Mouse (Mus musculus) left cerebral cortex, adult 18-20 months (tissue): ENCODE results near the gene Nckap5. TPM values are rescaled to one million over a fixed set of nuclear protein-coding genes. Genes with fewer than 3 reads are reported as not detected.
A peak's percentile ranks its signal among the peaks of the same experiment; 100 is the strongest.

ENCODE experiments used
- DNase-seq, 2 experiments: peaks; one replicate each; pipeline ENCODE4 v3.0.0; 2021 to 2022; ENCODE audit warnings: low spot score in 2 of 2, mixed read lengths in 1 of 2
- total RNA-seq, 2 experiments: library from RNA; stranded (reverse); gene quantifications; 2 replicates each; pipeline ENCODE4 v1.2.3; 2021

Nckap5 gene
- total RNA-seq, 2 experiments from 2014 or later: 2.5 to 3.6 TPM

DNA sequence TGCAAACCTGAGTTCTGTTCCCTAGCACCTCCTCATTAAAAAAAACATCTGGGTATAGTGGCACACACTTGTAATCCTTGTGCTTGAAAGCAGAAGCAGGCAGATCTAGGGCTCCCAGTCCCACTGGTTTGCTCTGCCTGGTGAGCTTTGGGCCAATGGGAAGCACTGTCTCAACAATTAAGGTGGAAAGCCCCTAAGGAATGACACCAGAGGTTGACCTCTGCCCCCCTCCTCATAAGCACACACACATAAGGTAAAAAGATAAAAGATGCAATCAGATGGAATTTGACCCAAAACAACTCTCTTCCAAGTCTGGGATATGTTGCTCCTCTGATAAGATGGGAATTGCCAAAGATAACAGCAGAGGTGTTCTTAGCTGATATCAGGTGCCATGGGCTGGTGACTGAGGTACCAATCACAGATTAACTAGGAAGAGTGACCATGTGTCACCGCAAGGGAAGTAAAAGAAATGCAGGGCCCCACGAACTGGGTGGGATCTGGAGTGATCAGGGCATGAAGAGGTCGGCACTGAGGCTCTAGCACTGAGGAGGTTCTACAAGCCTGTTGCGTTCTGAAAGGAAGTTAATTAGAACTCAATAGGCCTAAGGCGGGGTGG lies 110.8 kb downstream of the Nckap5 start:
- no peak for DNase-seq

DNA sequence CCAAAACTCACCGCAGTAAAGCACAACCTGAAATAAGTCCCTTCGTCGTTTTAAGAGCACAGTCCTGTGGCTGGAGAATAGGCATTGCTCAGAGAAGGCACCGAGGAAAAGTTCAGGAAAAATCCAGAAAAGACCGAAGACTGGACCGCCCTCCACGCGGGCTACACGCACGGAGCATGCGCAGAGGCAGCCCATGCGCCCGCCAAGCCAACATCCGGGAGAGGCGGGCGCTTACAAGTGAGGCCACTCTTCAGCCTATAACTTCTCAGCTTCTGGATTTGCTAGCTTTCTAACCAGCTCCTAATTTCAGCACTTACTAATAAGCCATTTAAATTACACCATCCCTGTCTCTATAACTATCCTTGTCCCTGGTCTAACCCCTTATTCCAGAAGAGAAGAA lies 124.0 kb downstream of the Nckap5 start:
- no peak for DNase-seq

DNA sequence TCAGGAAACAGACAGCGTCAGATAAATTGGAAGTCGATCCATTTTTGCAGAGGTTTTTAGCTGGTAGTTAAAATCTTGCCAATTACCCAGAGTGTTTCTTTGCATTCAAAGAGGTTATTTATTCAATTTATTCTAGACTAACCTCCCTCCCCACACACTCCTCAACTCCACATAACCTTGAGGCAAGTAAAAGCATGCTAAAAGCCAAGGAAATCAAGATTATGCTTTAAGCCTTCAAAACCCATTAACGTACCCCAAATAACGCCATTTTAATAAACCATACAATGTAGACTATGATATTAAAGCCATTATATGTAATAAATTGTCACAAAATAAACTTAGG lies 129.7 kb downstream of the Nckap5 start:
- no peak for DNase-seq

- no peak for DNase-seq
Measured at GRCm38 (mm10) chr1:126700063-126700977, 130.3 kb downstream of the Nckap5 start.

GRCm38 (mm10) chr1:126693585-126693984 lies 137.0 kb downstream of the Nckap5 start:
- DNase-seq: no peak

GRCm38 (mm10) chr1:126688593-126688992 lies 142.0 kb downstream of the Nckap5 start:
- DNase-seq: no peak

DNA sequence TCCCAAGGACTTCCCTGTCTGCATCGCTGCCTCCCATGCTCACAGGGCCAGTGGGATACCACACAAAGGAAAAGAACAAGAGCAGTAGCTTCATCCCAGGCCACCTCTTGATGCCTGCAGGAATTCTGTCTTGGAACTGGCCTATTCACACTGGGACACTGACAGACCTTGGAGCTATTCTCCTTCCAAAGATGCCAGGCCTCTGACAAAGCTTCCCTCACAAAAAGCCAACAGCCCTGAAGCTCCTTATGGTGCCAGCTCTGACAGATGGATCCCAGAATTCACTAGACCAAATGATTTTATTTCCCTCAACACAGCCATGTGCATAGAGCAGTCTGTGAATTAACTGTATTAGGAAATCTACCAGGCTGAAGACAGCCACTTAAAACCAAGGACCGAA lies 143.9 kb downstream of the Nckap5 start:
- DNase-seq: no peak

GRCm38 (mm10) chr1:126683621-126684445 lies 146.8 kb downstream of the Nckap5 start:
- peak; percentile 20 to 22 for DNase-seq

GRCm38 (mm10) chr1:126681773-126682172 lies 148.8 kb downstream of the Nckap5 start:
- no peak for DNase-seq

- no peak for DNase-seq
Measured at GRCm38 (mm10) chr1:126679348-126679747, 151.3 kb downstream of the Nckap5 start.

DNA sequence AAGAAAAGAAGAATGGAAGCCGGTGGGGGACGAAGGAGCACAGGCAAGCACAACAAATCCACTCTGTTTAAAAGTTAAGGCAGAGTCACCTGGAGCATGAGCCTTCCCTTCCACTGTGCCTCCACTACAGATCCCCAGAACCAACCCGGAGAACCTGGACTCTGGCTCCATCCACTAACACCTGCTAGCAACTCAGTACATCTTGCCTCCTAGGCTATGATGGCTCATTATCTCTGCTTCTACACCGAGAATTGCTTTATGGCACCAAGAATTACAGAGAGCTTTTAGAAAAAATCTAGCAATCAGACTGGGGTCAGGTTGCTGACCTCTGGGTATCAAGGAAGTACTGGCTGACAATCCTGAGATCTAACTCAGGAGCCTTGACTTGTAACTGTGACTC lies 153.3 kb downstream of the Nckap5 start:
- no peak for DNase-seq

DNA sequence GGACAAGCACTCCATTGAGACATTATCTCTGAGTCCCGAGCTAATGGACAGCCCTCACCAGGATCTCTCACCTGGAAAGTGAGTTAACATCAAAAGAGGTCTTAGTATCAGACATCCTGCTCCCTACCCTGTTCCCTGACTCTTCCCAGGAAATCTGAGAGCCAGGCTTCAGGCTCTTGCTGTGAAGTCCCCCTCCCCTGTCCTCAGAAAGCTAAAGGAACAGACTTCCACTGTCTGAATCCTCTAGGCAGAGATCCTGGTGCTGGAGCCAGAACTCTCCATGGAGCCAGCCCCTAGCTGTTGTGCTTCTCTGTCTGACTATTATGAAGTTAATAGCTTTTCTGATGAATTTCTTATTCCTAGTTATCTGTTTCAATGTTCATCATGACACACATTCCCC lies 153.8 kb downstream of the Nckap5 start:
- DNase-seq: no peak

- DNase-seq: no peak
Measured at GRCm38 (mm10) chr1:126675142-126675541, 155.5 kb downstream of the Nckap5 start.

- DNase-seq: no peak
Measured at GRCm38 (mm10) chr1:126673238-126673637, 157.4 kb downstream of the Nckap5 start.

DNA sequence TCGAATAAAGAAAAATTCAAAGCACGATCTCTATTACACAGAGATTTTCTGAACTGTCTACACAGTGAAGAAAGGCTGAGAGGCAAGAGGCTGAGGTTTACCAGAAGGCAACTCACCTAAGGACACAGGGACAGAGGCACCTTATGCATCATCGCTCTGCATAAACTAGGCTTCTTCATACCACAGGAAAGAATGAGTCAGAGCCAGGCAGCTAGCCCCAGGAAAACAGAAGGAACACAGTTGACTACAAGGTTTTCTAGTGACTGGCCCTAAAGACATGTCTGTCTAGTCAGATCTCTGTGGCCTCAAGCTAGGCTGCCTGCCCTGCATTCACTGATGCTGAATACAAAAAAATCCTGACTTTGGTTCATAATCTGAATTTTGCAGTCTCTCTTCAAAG lies 160.1 kb downstream of the Nckap5 start:
- no peak for DNase-seq

DNA sequence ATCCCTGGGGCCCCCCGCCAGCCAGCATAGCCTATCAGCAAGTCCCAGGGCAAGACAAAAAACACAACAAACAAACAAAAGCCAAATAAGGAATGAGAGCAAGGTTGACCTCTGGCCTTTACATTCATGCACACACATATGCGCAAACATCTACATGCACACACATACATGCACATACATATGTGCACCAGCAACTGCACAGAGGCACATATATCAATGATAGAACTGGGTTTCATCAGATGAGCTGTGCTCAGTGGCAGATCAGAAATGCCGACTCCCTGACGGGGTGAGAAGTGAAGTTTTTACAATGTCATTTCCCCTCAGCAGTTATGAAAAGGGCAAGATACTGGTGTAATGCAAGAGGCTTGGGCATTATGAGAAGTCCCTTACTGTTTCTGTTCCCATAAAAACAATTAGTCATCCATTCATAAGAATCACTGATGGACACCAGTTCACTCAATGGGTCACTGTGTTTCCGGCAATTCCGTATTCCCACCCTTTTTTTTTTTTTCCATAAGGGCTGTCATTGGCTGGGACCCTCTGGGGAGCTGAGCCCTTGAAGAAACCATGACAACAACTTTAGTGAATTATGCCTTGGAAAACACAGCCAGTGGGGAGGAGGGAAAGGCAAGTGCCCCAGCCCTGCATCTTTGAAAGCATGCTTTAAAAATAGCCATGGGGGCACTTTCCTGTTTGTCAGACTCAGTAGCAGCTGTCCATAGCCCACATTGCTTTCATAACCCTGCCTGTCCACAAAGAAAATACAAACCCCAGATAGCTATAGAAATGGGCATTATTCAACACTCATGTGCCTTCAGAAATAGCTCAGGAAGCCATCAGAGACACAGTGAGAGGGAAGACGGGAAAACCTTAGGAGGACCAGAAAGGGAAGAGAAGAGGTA lies 170.2 kb downstream of the Nckap5 start:
- DNase-seq: no peak

- no peak for DNase-seq
Measured at GRCm38 (mm10) chr1:126658731-126659130, 171.9 kb downstream of the Nckap5 start.

GRCm38 (mm10) chr1:126656246-126656645 lies 174.4 kb downstream of the Nckap5 start:
- peak; percentile 44 to 68 for DNase-seq

GRCm38 (mm10) chr1:126652085-126652484 lies 178.5 kb downstream of the Nckap5 start:
- DNase-seq: no peak

GRCm38 (mm10) chr1:126650806-126651205 lies 179.8 kb downstream of the Nckap5 start:
- no peak for DNase-seq

- no peak for DNase-seq
Measured at GRCm38 (mm10) chr1:126642751-126643150, 187.8 kb downstream of the Nckap5 start.
